Mouse (Mus musculus) ES-E14 (cell line): Measurements from ENCODE around the gene Fmo4.

ENCODE experiments used
- CHD2 ChIP-seq: IDR thresholded peaks from 2 replicates; pipeline ENCODE4 v1.6.1; 2014; ENCODE audit warnings: mild to moderate bottlenecking, low read depth, low read length, inconsistent platforms
- ZC3H11A ChIP-seq: IDR thresholded peaks from 2 replicates; pipeline ENCODE4 v1.6.1; 2012; ENCODE audit warnings: low read depth, mild to moderate bottlenecking, inconsistent platforms, low read length, borderline replicate concordance
- ZNF384 ChIP-seq: IDR thresholded peaks from 2 replicates; pipeline ENCODE4 v1.6.1; 2012; ENCODE audit warnings: low read depth, low read length, inconsistent platforms

DNA sequence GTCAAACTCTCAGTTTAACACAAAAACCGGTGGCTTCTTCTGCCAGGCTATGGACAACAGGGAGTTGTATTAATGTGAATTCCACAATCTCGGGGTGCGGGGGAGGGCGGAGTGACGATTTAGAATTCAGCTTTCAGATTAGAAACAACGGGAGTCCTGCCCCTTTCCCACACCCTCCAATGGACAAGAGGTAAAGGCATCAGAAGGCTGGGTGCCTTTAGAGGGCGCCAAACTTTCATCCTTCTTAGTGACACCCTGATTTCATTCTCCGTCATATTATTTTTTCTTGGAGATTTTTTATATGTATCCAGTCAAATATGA is at the start of gene Fmo4:
- no peak for TF ChIP-seq ZNF384
- TF ChIP-seq ZC3H11A = no peak
- no peak for TF ChIP-seq CHD2
